Mouse (Mus musculus) retina, adult 2 months (tissue): Measurements from ENCODE around the gene Defa34.
"Not testable (repeated sequence)": the region's sequence is repeated elsewhere in the genome, so short reads cannot be mapped to it uniquely, and the experiment has no call there.

Source experiments
- DNase-seq: peaks from one replicate; pipeline ENCODE4 v3.0.0-alpha.2; 2012; ENCODE audit warnings: low read depth, low spot score

The Defa34 gene

DNA sequence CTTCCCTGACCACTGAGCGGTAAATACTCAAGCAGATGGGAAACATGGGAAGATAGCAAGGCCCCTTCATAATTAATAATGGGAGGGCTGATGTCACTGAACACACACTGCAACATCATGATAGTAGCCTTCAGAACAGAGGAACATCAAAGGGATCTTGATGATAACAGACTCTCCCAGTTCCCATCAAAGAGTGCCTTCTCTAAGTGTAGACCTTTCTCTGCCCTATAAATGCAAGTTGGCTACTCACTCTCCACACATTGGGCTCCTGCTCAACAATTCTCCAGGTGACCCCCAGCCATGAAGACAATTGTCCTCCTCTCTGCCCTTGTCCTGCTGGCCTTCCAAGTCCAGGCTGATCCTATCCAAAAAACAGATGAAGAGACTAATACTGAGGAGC is at the start of gene Defa34:
Gene Defa34, plus strand, starts transcription at position 301 of the 400 bp plus-strand sequence.
- not testable (repeated sequence) for DNase-seq

DNA sequence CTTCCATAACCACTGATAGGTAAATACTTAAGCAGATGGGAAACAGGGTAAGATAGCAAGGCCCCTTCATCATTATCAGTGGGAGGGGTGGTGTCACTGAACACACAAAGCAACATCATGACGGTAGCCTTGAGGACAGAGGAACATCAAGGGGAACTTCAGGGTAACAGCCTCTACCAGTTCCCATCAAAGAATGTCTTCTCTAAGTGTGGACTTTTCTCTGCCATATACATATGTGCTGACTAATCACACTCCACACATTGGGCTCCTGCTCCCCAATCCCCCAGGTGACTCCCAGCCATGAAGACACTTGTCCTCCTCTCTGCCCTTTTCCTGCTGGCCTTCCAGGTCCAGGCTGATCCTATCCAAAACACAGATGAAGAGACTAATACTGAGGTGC is 47.7 kb upstream of the Defa34 start, which contains the start of gene Defa26:
Gene Defa26, plus strand, starts transcription at position 301 of the 400 bp plus-strand sequence.
- not testable (repeated sequence) for DNase-seq

DNA sequence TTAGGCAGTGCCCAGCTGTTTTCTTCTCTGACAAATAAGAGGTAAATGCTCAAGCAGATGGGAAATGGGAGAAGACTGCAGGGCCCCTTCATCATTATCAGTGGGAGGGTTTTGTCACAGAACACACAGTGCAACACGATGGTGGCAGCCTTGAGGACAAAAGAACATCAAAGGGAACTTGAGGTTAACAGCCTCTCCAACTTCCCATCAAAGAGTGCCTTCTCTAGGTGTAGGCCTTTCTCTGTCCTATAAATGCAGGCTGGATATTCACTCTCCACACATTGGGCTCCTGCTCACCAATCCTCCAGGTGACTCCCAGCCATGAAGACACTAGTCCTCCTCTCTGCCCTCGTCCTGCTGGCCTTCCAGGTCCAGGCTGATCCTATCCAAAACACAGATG is 10.1 kb upstream of the Defa34 start, which contains the start of gene Defa17:
Gene Defa17, plus strand, starts transcription at position 301 of the 400 bp plus-strand sequence.
- not testable (repeated sequence) for DNase-seq

DNA sequence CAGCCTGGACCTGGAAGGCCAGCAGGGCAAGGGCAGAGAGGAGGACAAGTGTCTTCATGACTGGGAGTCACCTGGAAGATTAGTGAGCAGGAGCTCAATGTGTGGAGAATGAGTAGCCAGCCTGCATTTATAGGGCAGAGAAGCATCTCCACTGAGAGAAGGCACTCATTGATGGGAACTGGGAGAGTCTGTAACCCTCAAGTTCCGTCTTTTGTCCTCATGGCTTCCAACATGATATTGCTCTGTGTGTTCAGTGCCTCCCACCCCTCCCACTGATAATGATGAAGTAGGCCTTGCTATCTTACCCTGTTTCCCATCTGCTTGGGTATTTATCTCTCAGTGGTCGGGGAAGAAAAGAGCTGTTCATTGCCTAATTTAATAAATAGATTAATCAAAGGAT is 37.9 kb downstream of the Defa34 start, which contains the start of gene AY761184:
Gene AY761184, minus strand, starts transcription at position 101 of the 400 bp plus-strand sequence.
- not testable (repeated sequence) for DNase-seq
